Mouse (Mus musculus) cortical plate, adult 2 months (tissue): ENCODE results near the gene Cad.

Source experiments
- CTCF ChIP-seq: fragments of 200-500 bp; IDR thresholded peaks from 2 replicates; pipeline ENCODE4 v1.5.1; 2011; ENCODE audit warnings: mild to moderate bottlenecking, control low read depth, low read length; ENCODE audit not compliant: insufficient read depth; ENCODE audit errors: extremely low read depth
- POLR2A ChIP-seq: fragments of 200-500 bp; IDR thresholded peaks from 2 replicates; pipeline ENCODE4 v1.6.1; 2011; ENCODE audit warnings: mild to moderate bottlenecking, low read length, control low read depth; ENCODE audit not compliant: insufficient read depth; ENCODE audit errors: extremely low read depth

DNA sequence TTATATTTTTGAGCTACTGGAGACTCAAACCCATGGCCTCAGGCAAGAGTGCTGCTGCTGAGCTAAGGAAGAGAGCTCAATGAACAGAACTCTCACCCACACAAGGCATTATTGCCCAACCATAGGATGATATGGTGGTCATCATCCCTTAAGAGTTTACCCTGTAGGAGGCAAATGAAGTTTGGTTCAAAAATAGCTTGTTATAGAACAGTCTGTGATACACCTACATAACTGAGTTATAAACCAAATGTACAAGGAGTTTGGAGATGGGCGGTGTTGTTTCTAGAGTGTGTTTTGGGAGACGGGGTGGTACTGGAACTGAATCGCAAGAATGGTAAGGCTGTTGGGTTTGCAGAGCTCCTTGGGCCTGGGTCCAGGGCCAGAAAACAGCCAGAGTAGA is 15.2 kb downstream of the Cad start:
- no peak for TF ChIP-seq CTCF
- TF ChIP-seq POLR2A = no peak
